Mouse (Mus musculus) lung, embryonic 14.5 days (tissue): ENCODE data around the gene Efnb3. TPM values are rescaled to one million over a fixed set of nuclear protein-coding genes. Genes with fewer than 3 reads are reported as not detected.

Source experiments
- ATAC-seq: fragments of 200-750 bp; cut with Nextera tagmentation; 2 replicates; pipeline ENCODE4 v1.8.0; 2017; ENCODE audit warnings: mild to moderate bottlenecking, moderate TSS enrichment, moderate library complexity; ENCODE audit not compliant: insufficient read depth
- DNase-seq: peaks from one replicate; pipeline ENCODE4 v3.0.0-alpha.2; 2015
- H3K27ac ChIP-seq: fragments of 300-500 bp; sonication (generic); 2 replicates; pipeline ENCODE4 v1.5.1; 2014; ENCODE audit warnings: low read depth, mild to moderate bottlenecking, moderate library complexity
- H3K27me3 ChIP-seq: fragments of 300-500 bp; sonication (generic); 2 replicates; pipeline ENCODE4 v1.6.1; 2014; ENCODE audit warnings: low read length, control low read depth; ENCODE audit not compliant: insufficient read depth
- H3K36me3 ChIP-seq: fragments of 300-500 bp; sonication (generic); 2 replicates; pipeline ENCODE4 v1.6.1; 2014; ENCODE audit warnings: control low read depth; ENCODE audit not compliant: insufficient read depth
- H3K4me1 ChIP-seq: fragments of 300-500 bp; sonication (generic); 2 replicates; pipeline ENCODE4 v1.6.1; 2014; ENCODE audit warnings: antibody characterized with exemption, control low read depth; ENCODE audit not compliant: insufficient read depth
- H3K4me2 ChIP-seq: fragments of 300-500 bp; sonication (generic); 2 replicates; pipeline ENCODE4 v1.6.1; 2014; ENCODE audit warnings: mild to moderate bottlenecking
- H3K4me3 ChIP-seq: fragments of 300-500 bp; sonication (generic); 2 replicates; pipeline ENCODE4 v1.5.1; 2014; ENCODE audit warnings: low read depth, low read length
- H3K9ac ChIP-seq: fragments of 300-500 bp; sonication (generic); 2 replicates; pipeline ENCODE4 v1.6.1; 2014
- H3K9me3 ChIP-seq: fragments of 300-500 bp; sonication (generic); 2 replicates; pipeline ENCODE4 v1.6.1; 2016; ENCODE audit warnings: low read depth, low read length, control low read depth
- CTCF ChIP-seq: IDR thresholded peaks from 2 replicates; pipeline ENCODE4 v1.5.1; 2016; ENCODE audit warnings: antibody characterized with exemption, low read depth
- WGBS: fragments of 180-500 bp; shearing (Covaris S2); extraction: QIAGEN DNeasy Blood & Tissue Kit; methylation state at CpG from one replicate; pipeline ENCODE4 v1.1.7; 2014; 5-methylcytosine and 5-hydroxymethylcytosine counted together
- polyA plus RNA-seq: library from polyadenylated mRNA; unstranded; fragments of >200 nt; fragmentation: Nextera tagmentation; extraction: Ambion mirVana; gene quantifications from 2 replicates; pipeline ENCODE4 v1.2.1, GENCODE M21; 2014

Gene Efnb3
- polyA plus RNA-seq, 1 experiment from 2014 or later = 2.8 TPM

- Histone ChIP-seq H3K9ac (peak overlapping the region; percentile 66), H3K4me2 (peak overlapping the region; percentile 100), H3K9me3 (no peaks in the 10 kb centered on the region), H3K27me3 (peaks cover 14% of the 10 kb centered on the region; the same call in 1 of the 2 replicates), H3K27ac (peak overlapping the region; percentile 61; the same call in 1 of the 2 replicates), H3K4me3 (peak overlapping the region; percentile 59), H3K36me3 (no peaks in the 10 kb centered on the region), H3K4me1 (peaks cover 26% of the 10 kb centered on the region)
- under 1% methylated on average over 73 of the region's 73 CpGs for WGBS
- ATAC-seq = peak; percentile 47
- peak; percentile 46 for DNase-seq
- no peak for TF ChIP-seq CTCF
Measured at GRCm38 (mm10) chr11:69604795-69605664, 45.0 kb upstream of the Efnb3 start.

GRCm38 (mm10) chr11:69604347-69604746 lies 44.3 kb upstream of the Efnb3 start:
- Histone ChIP-seq H3K4me1 (peaks cover 32% of the 10 kb centered on the region), H3K4me3 (peak overlapping the region; percentile 59), H3K27me3 (peaks cover 14% of the 10 kb centered on the region; the same call in 1 of the 2 replicates), H3K27ac (no peak overlapping the region), H3K9me3 (no peaks in the 10 kb centered on the region), H3K36me3 (no peaks in the 10 kb centered on the region), H3K4me2 (peak overlapping the region; percentile 100), H3K9ac (peak overlapping the region; percentile 66; the same call in 1 of the 2 replicates)
- WGBS = 66% methylated on average over 3 of the region's 3 CpGs
- ATAC-seq (no peak), DNase-seq (no peak)
- TF ChIP-seq CTCF = no peak

GRCm38 (mm10) chr11:69603516-69603915 lies 43.5 kb upstream of the Efnb3 start:
- Histone ChIP-seq H3K9me3 (no peaks in the 10 kb centered on the region), H3K4me1 (peaks cover 33% of the 10 kb centered on the region), H3K36me3 (no peaks in the 10 kb centered on the region), H3K9ac (no peak overlapping the region), H3K27me3 (peaks cover 14% of the 10 kb centered on the region; the same call in 1 of the 2 replicates), H3K4me3 (no peak overlapping the region), H3K27ac (no peak overlapping the region), H3K4me2 (peak overlapping the region; percentile 100)
- no peak for TF ChIP-seq CTCF
- WGBS = 72% methylated on average over 8 of the region's 8 CpGs
- DNase-seq = no peak
- no peak for ATAC-seq

DNA sequence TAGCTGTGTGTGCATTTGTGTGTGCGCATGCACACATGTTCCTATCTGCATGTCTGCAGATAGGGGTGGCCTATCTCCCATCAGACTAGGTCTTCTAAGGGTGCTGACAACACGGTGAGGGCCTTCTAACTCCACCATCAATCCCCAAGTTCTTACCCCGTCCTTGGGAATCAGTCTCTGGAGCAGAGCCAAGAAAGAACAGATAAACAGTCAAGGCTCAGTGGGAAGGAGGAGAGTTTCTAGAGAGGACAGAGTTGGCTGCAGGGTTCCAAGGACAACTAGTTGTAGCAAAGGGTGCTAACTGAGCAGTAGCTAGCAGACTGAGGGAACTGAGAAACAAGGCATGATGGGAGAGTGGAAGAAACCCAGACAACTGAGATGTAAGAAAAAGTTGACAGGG lies 41.8 kb upstream of the Efnb3 start:
- H3K4me3 ChIP-seq = no peak overlapping the region
- no peak for TF ChIP-seq CTCF

GRCm38 (mm10) chr11:69600098-69600497 lies 40.1 kb upstream of the Efnb3 start:
- peak; percentile 76 for ATAC-seq
- no peak overlapping the region for H3K4me3 ChIP-seq

More for the DNA sequence above, 41.8 kb upstream of the Efnb3 start:
- Histone ChIP-seq H3K27ac (0 out of 2 replicates have a peak overlapping the region, but pooled peaks have one; percentile 10), H3K9ac (no peak overlapping the region), H3K9me3 (no peaks in the 10 kb centered on the region), H3K36me3 (no peaks in the 10 kb centered on the region), H3K4me1 (peaks cover 33% of the 10 kb centered on the region), H3K4me2 (0 out of 2 replicates have a peak overlapping the region, but pooled peaks have one; percentile 10), H3K27me3 (peaks cover 14% of the 10 kb centered on the region; the same call in 1 of the 2 replicates)
- ATAC-seq = no peak
- WGBS = 46% methylated on average over 3 of the region's 3 CpGs
- peak; percentile 68 for DNase-seq

DNA sequence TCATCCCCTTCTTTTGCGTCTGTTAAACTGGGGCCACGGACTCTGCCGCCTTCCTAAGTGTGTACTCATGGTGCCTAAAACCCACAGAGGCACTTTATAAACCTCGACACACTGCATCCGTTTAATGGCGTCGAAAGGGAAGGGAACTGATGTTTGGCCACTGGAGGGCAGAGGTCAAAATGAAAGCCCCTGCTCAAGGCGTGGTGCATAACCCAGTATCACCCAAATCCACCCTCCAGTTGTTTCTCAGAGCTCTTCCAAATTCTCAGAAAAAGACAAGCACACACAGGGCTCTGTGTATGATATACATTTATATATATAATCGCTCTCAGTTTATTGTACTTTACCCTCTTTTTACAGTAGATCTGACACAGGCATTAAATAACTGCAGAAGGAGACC lies 39.4 kb upstream of the Efnb3 start:
- Histone ChIP-seq H3K4me2 (peak overlapping the region; percentile 45), H3K27me3 (peaks cover 5% of the 10 kb centered on the region; the same call in 1 of the 2 replicates), H3K36me3 (peaks cover 3% of the 10 kb centered on the region; the same call in 1 of the 2 replicates), H3K4me3 (no peak overlapping the region), H3K9ac (0 out of 2 replicates have a peak overlapping the region, but pooled peaks have one; percentile 3), H3K9me3 (no peaks in the 10 kb centered on the region), H3K4me1 (peaks cover 27% of the 10 kb centered on the region), H3K27ac (peak overlapping the region; percentile 86; the same call in 1 of the 2 replicates)
- WGBS = 15% methylated on average over 9 of the region's 9 CpGs
- ATAC-seq (no peak), DNase-seq (no peak)
- peak; percentile 23; the same call in 1 of the 2 replicates for TF ChIP-seq CTCF

More at GRCm38 (mm10) chr11:69600098-69600497, 40.1 kb upstream of the Efnb3 start:
- TF ChIP-seq CTCF = no peak
- 5% methylated on average over 6 of the region's 6 CpGs for WGBS
- Histone ChIP-seq H3K27ac (peak overlapping the region; percentile 86), H3K27me3 (peaks cover 10% of the 10 kb centered on the region; the same call in 1 of the 2 replicates), H3K9me3 (no peaks in the 10 kb centered on the region), H3K9ac (peak overlapping the region; percentile 3; the same call in 1 of the 2 replicates), H3K36me3 (no peaks in the 10 kb centered on the region; the same call in 1 of the 2 replicates), H3K4me2 (peak overlapping the region; percentile 45), H3K4me1 (peaks cover 33% of the 10 kb centered on the region)
- peak; percentile 91 for DNase-seq

DNA sequence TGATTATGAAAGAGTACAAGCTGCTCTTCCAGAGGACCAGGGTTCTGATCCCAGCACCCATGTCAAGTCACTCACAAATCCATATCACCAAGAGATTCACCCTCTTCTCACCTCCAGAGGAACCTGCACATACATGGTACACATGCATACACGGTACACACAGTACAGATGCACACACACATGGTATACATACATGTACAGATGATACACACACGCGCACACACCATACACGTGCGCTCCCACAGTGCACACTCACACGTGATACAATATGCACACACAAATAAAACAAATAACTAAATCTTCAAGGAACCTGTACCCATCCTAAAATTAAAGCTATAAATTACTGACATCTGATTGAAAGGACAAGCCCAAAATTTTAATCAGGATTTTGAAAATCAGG lies 34.8 kb upstream of the Efnb3 start:
- WGBS = 95% methylated on average over 6 of the region's 6 CpGs
- ATAC-seq = no peak
- H3K4me1 ChIP-seq = peaks cover 6% of the 10 kb centered on the region
- H3K27me3 ChIP-seq = no peaks in the 10 kb centered on the region
- no peak for TF ChIP-seq CTCF
- DNase-seq = no peak
- no peak overlapping the region for H3K9ac ChIP-seq
- H3K36me3 ChIP-seq = peaks cover 43% of the 10 kb centered on the region
- H3K27ac ChIP-seq = no peak overlapping the region
- H3K4me2 ChIP-seq = no peak overlapping the region
- no peak overlapping the region for H3K4me3 ChIP-seq
- no peaks in the 10 kb centered on the region for H3K9me3 ChIP-seq
